Comparison of ENCODE assay signal across 11 mouse cellular contexts in genomic region chr5:35672581-35672980, GRCm38 (mm10). TPM values are rescaled to one million over a fixed set of nuclear protein-coding genes. Genes with fewer than 3 reads are reported as not detected.
DNase-seq lines count a peak whose midpoint lies in the region; ATAC-seq lines count a peak whose summit lies in the region.
"Had no signal": no experiment of that assay in that cellular context is flagged by ENCODE, and none has a peak within 500 bp of the region (broad histone marks: within the 10 kb centered on the region; RNA-seq: fewer than 3 reads in every experiment).

No protein-coding gene starts in this region.

- no peaks in the 10 kb centered on the region for H3K36me3 ChIP-seq in heart, embryonic 16.5 days (ENCODE audit: control insufficient read depth, insufficient read depth)
- no peaks in the 10 kb centered on the region for H3K36me3 ChIP-seq in midbrain, embryonic 10.5 days
- no peaks in the 10 kb centered on the region for H3K36me3 ChIP-seq in midbrain, embryonic 15.5 days (replicated peaks)
- no peaks in the 10 kb centered on the region for H3K36me3 ChIP-seq in hindbrain, embryonic 16.5 days (ENCODE audit: control insufficient read depth, insufficient read depth, low read length)
- H3K36me3 ChIP-seq in stomach, embryonic 15.5 days, result no peaks in the 10 kb centered on the region

- H3K27ac ChIP-seq in heart, embryonic 16.5 days (ENCODE audit: low read length), result peak overlapping the region; percentile 74
- peak overlapping the region; percentile 49 for H3K27ac ChIP-seq in midbrain, embryonic 10.5 days (replicated peaks)
- no peak overlapping the region for H3K27ac ChIP-seq in midbrain, embryonic 15.5 days
- H3K27ac ChIP-seq in hindbrain, embryonic 16.5 days (ENCODE audit: low read depth, low read length), result peak overlapping the region; percentile 59; the same call in 1 of the 2 replicates
- peak overlapping the region; percentile 79 for H3K27ac ChIP-seq in stomach, embryonic 15.5 days

- H3K4me1 ChIP-seq in heart, embryonic 16.5 days (ENCODE audit: control insufficient read depth, insufficient read depth, low read length), result peaks cover 49% of the 10 kb centered on the region
- H3K4me1 ChIP-seq in midbrain, embryonic 10.5 days, result peaks cover 38% of the 10 kb centered on the region
- H3K4me1 ChIP-seq in midbrain, embryonic 15.5 days, result no peaks in the 10 kb centered on the region
- H3K4me1 ChIP-seq in hindbrain, embryonic 16.5 days (ENCODE audit: control insufficient read depth, insufficient read depth, low read depth, low read length), result peaks cover 23% of the 10 kb centered on the region
- H3K4me1 ChIP-seq in stomach, embryonic 15.5 days, result peaks cover 53% of the 10 kb centered on the region

- intact Hi-C loops in heart, postnatal 25 days (cut with DNase I), result loop anchor here (5.0 kb wide), 1 partner anchor 40 kb away; no protein-coding TSS in a partner anchor

- no peak for ATAC-seq in heart, embryonic 16.5 days (replicated peaks; ENCODE audit: extremely low read depth, insufficient read depth, low FRiP score)
- ATAC-seq in midbrain, embryonic 15.5 days (replicated peaks), result no peak
- ATAC-seq in hindbrain, embryonic 16.5 days, result no peak
- ATAC-seq in stomach, embryonic 15.5 days (ENCODE audit: insufficient read depth, low FRiP score, low read depth), result no peak
- no peak for ATAC-seq in activated CD4-positive, CD25-positive, alpha-beta regulatory T cell, adult 4 months

- H3K9me3 ChIP-seq in heart, embryonic 16.5 days (replicated peaks; ENCODE audit: control insufficient read depth, low read length), result no peaks in the 10 kb centered on the region
- no peaks in the 10 kb centered on the region for H3K9me3 ChIP-seq in midbrain, embryonic 10.5 days (replicated peaks)
- H3K9me3 ChIP-seq in midbrain, embryonic 15.5 days, result no peaks in the 10 kb centered on the region
- H3K9me3 ChIP-seq in hindbrain, embryonic 16.5 days (ENCODE audit: control insufficient read depth, low read length), result no peaks in the 10 kb centered on the region
- no peaks in the 10 kb centered on the region for H3K9me3 ChIP-seq in stomach, embryonic 15.5 days

- H3K4me3 ChIP-seq in heart, embryonic 16.5 days (ENCODE audit: low read length), result no peak overlapping the region
- H3K4me3 ChIP-seq in midbrain, embryonic 10.5 days, result no peak overlapping the region
- H3K4me3 ChIP-seq in midbrain, embryonic 15.5 days, result no peak overlapping the region
- H3K4me3 ChIP-seq in hindbrain, embryonic 16.5 days (ENCODE audit: low read length), result no peak overlapping the region
- no peak overlapping the region for H3K4me3 ChIP-seq in stomach, embryonic 15.5 days (replicated peaks)
- H3K4me3 ChIP-seq: erythroblast, embryonic 14.5 days had no signal

- 71% methylated on average over 1 of the region's 1 CpGs for WGBS in heart, embryonic 16.5 days
- 70% methylated on average over 1 of the region's 1 CpGs for WGBS in midbrain, embryonic 10.5 days
- 48% methylated on average over 1 of the region's 1 CpGs for WGBS in midbrain, embryonic 15.5 days
- WGBS in hindbrain, embryonic 16.5 days, result 60% methylated on average over 1 of the region's 1 CpGs
- 48% methylated on average over 1 of the region's 1 CpGs for WGBS in stomach, embryonic 15.5 days

- no peak for DNase-seq in heart, postnatal 25 days (ENCODE audit: low spot score)
- no peak for DNase-seq in midbrain, embryonic 10.5 days (ENCODE audit: low spot score)
- no peak for DNase-seq in right cerebral cortex, adult 2 months (ENCODE audit: low spot score in 2 of 2)
- DNase-seq: thymus, postnatal 36 days had no signal

- H3K27me3 ChIP-seq in heart, embryonic 16.5 days (ENCODE audit: control insufficient read depth, insufficient read depth, low read length), result peaks cover 6% of the 10 kb centered on the region
- H3K27me3 ChIP-seq in midbrain, embryonic 10.5 days (ENCODE audit: low read depth, poor library complexity, severe bottlenecking), result peaks cover 15% of the 10 kb centered on the region
- H3K27me3 ChIP-seq in midbrain, embryonic 15.5 days (replicated peaks), result 0 out of 2 replicates have a peak, but pooled peaks cover 2% of the 10 kb centered on the region
- peaks cover 4% of the 10 kb centered on the region; the same call in 1 of the 2 replicates for H3K27me3 ChIP-seq in hindbrain, embryonic 16.5 days (replicated peaks; ENCODE audit: control insufficient read depth, insufficient read depth, low read length)
- peaks cover 5% of the 10 kb centered on the region; the same call in 1 of the 2 replicates for H3K27me3 ChIP-seq in stomach, embryonic 15.5 days (replicated peaks)

- H3K4me2 ChIP-seq in heart, embryonic 16.5 days (ENCODE audit: low read depth, low read length), result no peak overlapping the region
- H3K4me2 ChIP-seq in midbrain, embryonic 15.5 days, result no peak overlapping the region
- no peak overlapping the region for H3K4me2 ChIP-seq in hindbrain, embryonic 16.5 days (ENCODE audit: low read length)
- 0 out of 2 replicates have a peak overlapping the region, but pooled peaks have one; percentile 5 for H3K4me2 ChIP-seq in stomach, embryonic 15.5 days

- peak overlapping the region; percentile 48 for H3K9ac ChIP-seq in heart, embryonic 16.5 days (ENCODE audit: low read length)
- H3K9ac ChIP-seq in midbrain, embryonic 15.5 days, result no peak overlapping the region
- 0 out of 2 replicates have a peak overlapping the region, but pooled peaks have one; percentile 11 for H3K9ac ChIP-seq in hindbrain, embryonic 16.5 days (ENCODE audit: low read depth, low read length)
- no peak overlapping the region for H3K9ac ChIP-seq in stomach, embryonic 15.5 days

RNA-seq across cellular contexts. Expression of gene Htra3, which starts 7.0 kb away (rescaled TPM):
- 16.3 and 17.2 TPM in 2 replicates for polyA plus RNA-seq in heart, embryonic 16.5 days (2015; fragmentation: Nextera tagmentation; extraction: Ambion mirVana)
- 100 to 1,000 TPM; 116 to 131 TPM for total RNA-seq in heart, postnatal 25 days (2021)
- 5.2 and 7.6 TPM in 2 replicates for polyA plus RNA-seq in midbrain, embryonic 10.5 days (2016; fragmentation: Nextera tagmentation; extraction: Ambion mirVana)
- 14.9 and 15.2 TPM in 2 replicates for polyA plus RNA-seq in midbrain, embryonic 15.5 days (2015; fragmentation: Nextera tagmentation; extraction: Ambion mirVana)
- polyA plus RNA-seq in hindbrain, embryonic 16.5 days (2015; fragmentation: Nextera tagmentation; extraction: Ambion mirVana), result 17.3 and 25.5 TPM in 2 replicates
- polyA plus RNA-seq in stomach, embryonic 15.5 days (2015; fragmentation: Nextera tagmentation; extraction: Ambion mirVana), result 54.7 and 54.9 TPM in 2 replicates
- not detected for polyA plus RNA-seq in activated CD4-positive, CD25-positive, alpha-beta regulatory T cell, adult 4 months (2017; shearing (Covaris generic))
- total RNA-seq: CH12.LX had no signal
- polyA plus RNA-seq: erythroblast, embryonic 14.5 days had no signal

Comparison
In these comparisons a context has a peak if more than half of its experiments do, and no peak if none do; other contexts are left out.
1. H3K9ac ChIP-seq: peak in heart, embryonic 16.5 days (single experiment) and hindbrain, embryonic 16.5 days (single experiment); none in midbrain, embryonic 15.5 days (single experiment) and stomach, embryonic 15.5 days (single experiment).